Mouse (Mus musculus): ENCODE results near the gene Clpx.

GRCm38 (mm10) chr9:65267742-65268515, 26.1 kb upstream of the Clpx start:
- TF ChIP-seq CTCF (IDR thresholded peaks at IDR 0.05; ENCODE audit: control insufficient read depth, insufficient read depth, insufficient replicate concordance, low read depth, low read length) (no peak), POLR2A (IDR thresholded peaks at IDR 0.05; ENCODE audit: control insufficient read depth, low read depth, low read length) (no peak)

All from testis, adult 2 months (tissue).